Mouse (Mus musculus) liver, embryonic 14.5 days (tissue): ENCODE data around the gene Pla2g4d.
A peak's percentile ranks its signal among the peaks of the same experiment; 100 is the strongest.

Experiments
- CTCF ChIP-seq: IDR thresholded peaks from 2 replicates; pipeline ENCODE4 v1.5.1; 2016; ENCODE audit warnings: antibody characterized with exemption, low read depth, control low read depth
- EP300 ChIP-seq: IDR thresholded peaks from 2 replicates; pipeline ENCODE4 v1.6.1; 2016; ENCODE audit warnings: antibody characterized with exemption, low read depth

- no peak for TF ChIP-seq EP300
- TF ChIP-seq CTCF, result peak; percentile 87
Observed at GRCm38 (mm10) chr2:120279961-120280360, 9.0 kb downstream of the Pla2g4d start.
